Mouse (Mus musculus) adipocyte (in vitro differentiated cells): ENCODE data around the gene Atp2a1.
"Not testable (repeated sequence)": the region's sequence is repeated elsewhere in the genome, so short reads cannot be mapped to it uniquely, and the experiment has no call there.

Experiments
- DNase-seq: peaks from one replicate; pipeline ENCODE4 v3.0.0-alpha.2; 2016; ENCODE audit warnings: low spot score

The Atp2a1 gene

GRCm38 (mm10) chr7:126463004-126463403, at the start of gene Atp2a1:
Atp2a1 (minus strand) TSS chr7:126463108.
- DNase-seq, result no peak

- no peak for DNase-seq
These were observed 48.4 kb upstream of the Atp2a1 start for GRCm38 (mm10) chr7:126511287-126511686.

- no peak for DNase-seq
These were observed 44.3 kb upstream of the Atp2a1 start for GRCm38 (mm10) chr7:126507126-126507778.

GRCm38 (mm10) chr7:126504913-126505312, 42.0 kb upstream of the Atp2a1 start:
- no peak for DNase-seq

GRCm38 (mm10) chr7:126503273-126503878, 40.5 kb upstream of the Atp2a1 start, which contains the start of gene Atxn2l:
Atxn2l (minus strand) TSS chr7:126503437.
- peak; percentile 97 for DNase-seq

- peak; percentile 21 for DNase-seq
These were observed 39.8 kb upstream of the Atp2a1 start for GRCm38 (mm10) chr7:126502751-126503150.

- peak; percentile 90 for DNase-seq
These were observed 39.3 kb upstream of the Atp2a1 start for GRCm38 (mm10) chr7:126502023-126502741.

GRCm38 (mm10) chr7:126501684-126502022, 38.7 kb upstream of the Atp2a1 start:
- DNase-seq, result no peak

- DNase-seq, result no peak
These were observed 36.5 kb upstream of the Atp2a1 start for GRCm38 (mm10) chr7:126499416-126499815.

- DNase-seq, result no peak
These were observed 35.1 kb upstream of the Atp2a1 start for GRCm38 (mm10) chr7:126497966-126498365.

- no peak for DNase-seq
These were observed 33.6 kb upstream of the Atp2a1 start for GRCm38 (mm10) chr7:126496475-126496874.

- no peak for DNase-seq
These were observed 31.2 kb upstream of the Atp2a1 start for GRCm38 (mm10) chr7:126494120-126494519.

GRCm38 (mm10) chr7:126491973-126492372, 29.1 kb upstream of the Atp2a1 start:
- DNase-seq, result no peak

GRCm38 (mm10) chr7:126491005-126491404, 28.1 kb upstream of the Atp2a1 start:
- no peak for DNase-seq

GRCm38 (mm10) chr7:126487617-126488385, 24.9 kb upstream of the Atp2a1 start:
- DNase-seq, result not testable (repeated sequence)

GRCm38 (mm10) chr7:126487052-126487483, 24.2 kb upstream of the Atp2a1 start, which contains the start of gene Tufm:
Tufm (plus strand) TSS chr7:126487361.
- peak; percentile 95 for DNase-seq

- DNase-seq, result peak; percentile 91
These were observed 19.5 kb upstream of the Atp2a1 start for GRCm38 (mm10) chr7:126482392-126482871.

GRCm38 (mm10) chr7:126481699-126482098, 18.8 kb upstream of the Atp2a1 start:
- DNase-seq, result peak; percentile 39

GRCm38 (mm10) chr7:126474993-126475581, 12.2 kb upstream of the Atp2a1 start, which contains the start of gene Sh2b1:
Sh2b1 (minus strand) TSS chr7:126475424.
- DNase-seq, result peak; percentile 82

- DNase-seq, result no peak
These were observed 11.6 kb upstream of the Atp2a1 start for GRCm38 (mm10) chr7:126474486-126474955.

- DNase-seq, result no peak
These were observed 10.7 kb upstream of the Atp2a1 start for GRCm38 (mm10) chr7:126473470-126474086.
